Mouse (Mus musculus) C2C12 (cell line): ENCODE results near the gene Tmem245.

Experiments
- CTCF ChIP-seq: IDR thresholded peaks from one replicate; pipeline ENCODE4 v1.5.1; 2011; ENCODE audit not compliant: control insufficient read depth, insufficient read depth, insufficient read length
- FOSL1 ChIP-seq: IDR thresholded peaks from one replicate; pipeline ENCODE4 v1.8.0; 2011; ENCODE audit warnings: mild to moderate bottlenecking, low read length; ENCODE audit not compliant: poor library complexity, insufficient read depth, severe bottlenecking
- MYOD1 ChIP-seq: IDR thresholded peaks from one replicate; pipeline ENCODE4 v1.6.1; 2011; ENCODE audit warnings: low read depth; ENCODE audit not compliant: control insufficient read depth, insufficient read length
- MYOG ChIP-seq: IDR thresholded peaks from one replicate; pipeline ENCODE4 v1.6.1; 2011; ENCODE audit not compliant: control insufficient read depth, insufficient read length; ENCODE audit errors: extremely low read depth
- USF1 ChIP-seq: IDR thresholded peaks from one replicate; pipeline ENCODE4 v1.6.1; 2011; ENCODE audit warnings: low read depth, mild to moderate bottlenecking, control low read depth, moderate library complexity

- no peak for TF ChIP-seq USF1
- no peak for TF ChIP-seq CTCF
- no peak for TF ChIP-seq MYOD1
- TF ChIP-seq MYOG, result no peak
- TF ChIP-seq FOSL1, result peak; percentile 36
These were observed 83.2 kb downstream of the Tmem245 start for GRCm38 (mm10) chr4:56864016-56864415.
